Mouse (Mus musculus) thymus, adult 2 months (tissue): ENCODE measurements around the gene Lrba. TPM values are rescaled to one million over a fixed set of nuclear protein-coding genes. Genes with fewer than 3 reads are reported as not detected.

Experiments
- DNase-seq: peaks from one replicate; pipeline ENCODE4 v3.0.0; 2021
- H3K27ac ChIP-seq: fragments of 200-500 bp; 2 replicates; pipeline ENCODE4 v1.5.1; 2012; ENCODE audit warnings: low read length, control low read depth; ENCODE audit not compliant: control insufficient read depth, insufficient read depth
- H3K27me3 ChIP-seq: fragments of 200-500 bp; 2 replicates; pipeline ENCODE4 v1.6.1; 2012; ENCODE audit warnings: mild to moderate bottlenecking, low read length, moderate library complexity, mixed read lengths; ENCODE audit not compliant: control insufficient read depth, insufficient read depth
- H3K36me3 ChIP-seq: fragments of 200-500 bp; 2 replicates; pipeline ENCODE4 v1.6.1; 2012; ENCODE audit warnings: mild to moderate bottlenecking, low read length, moderate library complexity; ENCODE audit not compliant: control insufficient read depth, insufficient read depth
- H3K4me1 ChIP-seq: fragments of 200-500 bp; replicated peaks from 2 replicates; pipeline ENCODE4 v1.6.1; 2012; ENCODE audit warnings: low read length; ENCODE audit not compliant: control insufficient read depth, insufficient read depth
- H3K4me3 ChIP-seq: fragments of 200-500 bp; 2 replicates; pipeline ENCODE4 v1.5.1; 2012; ENCODE audit warnings: mild to moderate bottlenecking, low read length, control low read depth, moderate library complexity; ENCODE audit not compliant: control insufficient read depth, insufficient read depth
- CTCF ChIP-seq: fragments of 200-500 bp; IDR thresholded peaks from 2 replicates; pipeline ENCODE4 v1.5.1; 2012; ENCODE audit warnings: mild to moderate bottlenecking, control low read depth, low read length, moderate library complexity, borderline replicate concordance; ENCODE audit not compliant: control insufficient read depth, poor library complexity, insufficient read depth; ENCODE audit errors: extremely low read depth
- POLR2A ChIP-seq: fragments of 200-500 bp; IDR thresholded peaks from 2 replicates; pipeline ENCODE4 v1.6.1; 2012; ENCODE audit warnings: mild to moderate bottlenecking, low read length, control low read depth, moderate library complexity; ENCODE audit not compliant: control insufficient read depth, poor library complexity, insufficient read depth; ENCODE audit errors: extremely low read depth
- WGBS: fragments of 180-500 bp; shearing (Covaris S2); methylation state at CpG from one replicate; pipeline ENCODE4 v1.1.7; 2018; 5-methylcytosine and 5-hydroxymethylcytosine counted together
- polyA plus RNA-seq: library from polyadenylated mRNA; depleted of rRNA; stranded (reverse); fragments of >200 nt; gene quantifications from 2 replicates; pipeline ENCODE4 v1.2.3, GENCODE M21; 2012

The Lrba gene
- polyA plus RNA-seq, 1 experiment: 14.5 TPM

DNA sequence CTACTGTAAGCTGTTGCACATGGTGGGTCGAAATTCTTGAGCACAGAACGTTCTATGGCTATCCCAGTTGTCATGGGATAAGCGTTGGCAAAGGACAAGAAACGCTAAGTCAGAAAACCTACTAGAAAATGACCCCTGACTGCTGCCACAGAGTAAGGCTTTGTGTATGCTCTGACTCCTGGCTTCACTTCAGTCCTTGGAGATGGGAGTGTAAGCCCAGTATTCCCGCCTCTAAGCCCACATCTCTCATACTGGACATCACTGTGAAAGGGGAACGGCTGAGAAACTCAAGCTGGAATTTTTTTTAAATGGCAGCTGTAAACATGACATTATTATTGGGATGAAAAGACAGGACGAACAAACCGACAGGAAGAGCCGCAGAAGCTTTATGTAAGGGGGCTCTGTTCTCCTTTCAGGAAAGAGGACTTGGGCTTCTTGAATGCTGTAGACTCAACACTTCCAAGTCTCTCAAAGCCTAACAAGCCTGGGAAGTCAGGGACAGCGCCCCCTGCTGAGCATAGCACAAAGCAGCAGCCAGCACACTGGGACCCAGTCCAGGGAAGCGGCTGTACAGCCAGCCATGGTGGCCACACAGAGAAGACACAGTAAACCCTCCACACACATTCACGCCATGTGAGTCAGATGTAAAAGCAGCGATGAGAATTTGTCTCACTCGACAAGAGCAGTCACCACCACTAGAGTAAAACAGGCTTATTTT lies 583.4 kb downstream of the Lrba start:
- WGBS: 91% methylated on average over 14 of the region's 14 CpGs
- peak; percentile 29 for DNase-seq

DNA sequence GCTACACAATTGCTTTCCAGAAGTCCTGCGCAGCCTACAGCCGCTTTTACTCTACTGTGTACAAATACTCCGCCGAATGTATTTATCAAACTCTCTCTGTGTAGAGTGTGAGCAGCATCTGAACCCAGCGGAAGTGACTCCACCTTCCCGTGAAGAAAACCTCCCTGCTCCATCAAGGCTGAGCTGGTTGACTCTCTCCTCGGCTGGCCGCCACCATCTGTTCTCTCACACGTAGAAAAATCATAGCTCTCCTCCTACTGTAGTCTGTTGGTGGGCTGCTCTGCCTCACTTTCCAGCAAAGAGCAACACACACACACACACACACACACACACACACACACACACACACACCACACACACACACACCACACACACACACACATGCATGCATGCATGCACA lies 584.7 kb downstream of the Lrba start:
- no peak overlapping the region for H3K4me3 ChIP-seq
- no peak for DNase-seq
- H3K36me3 ChIP-seq: no peaks in the 10 kb centered on the region
- H3K27me3 ChIP-seq: no peaks in the 10 kb centered on the region
- no peak for TF ChIP-seq CTCF
- no peak for TF ChIP-seq POLR2A
- WGBS: 95% methylated on average over 9 of the region's 9 CpGs
- no peak overlapping the region for H3K27ac ChIP-seq
- H3K4me1 ChIP-seq: no peaks in the 10 kb centered on the region

More for the DNA sequence above, 583.4 kb downstream of the Lrba start:
- Histone ChIP-seq H3K4me1 (no peaks in the 10 kb centered on the region), H3K27me3 (no peaks in the 10 kb centered on the region), H3K27ac (no peak overlapping the region), H3K36me3 (no peaks in the 10 kb centered on the region), H3K4me3 (no peak overlapping the region)
- no peak for TF ChIP-seq POLR2A
- TF ChIP-seq CTCF: peak; percentile 60; the same call in 1 of the 2 replicates

DNA sequence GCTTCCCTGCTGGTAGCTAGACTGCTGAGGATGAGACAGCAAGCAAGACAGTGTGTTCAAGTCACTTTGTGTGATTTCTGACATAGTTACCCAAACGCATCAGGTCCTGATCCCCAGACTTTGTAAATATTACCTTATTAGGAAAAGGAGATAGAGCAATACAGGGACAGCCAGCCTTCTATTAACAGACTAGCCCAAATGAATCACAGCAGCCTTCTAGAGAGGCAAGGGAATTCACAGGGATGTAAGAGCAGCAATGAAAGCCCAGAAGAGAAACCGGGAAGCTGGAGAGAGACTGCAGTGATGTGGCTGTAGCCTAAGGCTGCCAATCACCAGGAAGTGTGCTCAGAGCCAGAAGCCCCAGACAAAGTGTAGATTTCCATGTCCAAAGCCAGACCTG lies 585.2 kb downstream of the Lrba start:
- 95% methylated on average over 2 of the region's 2 CpGs for WGBS
- TF ChIP-seq CTCF (no peak), POLR2A (no peak)
- Histone ChIP-seq H3K27me3 (no peaks in the 10 kb centered on the region), H3K4me1 (no peaks in the 10 kb centered on the region), H3K4me3 (no peak overlapping the region), H3K36me3 (no peaks in the 10 kb centered on the region), H3K27ac (no peak overlapping the region)
- no peak for DNase-seq

DNA sequence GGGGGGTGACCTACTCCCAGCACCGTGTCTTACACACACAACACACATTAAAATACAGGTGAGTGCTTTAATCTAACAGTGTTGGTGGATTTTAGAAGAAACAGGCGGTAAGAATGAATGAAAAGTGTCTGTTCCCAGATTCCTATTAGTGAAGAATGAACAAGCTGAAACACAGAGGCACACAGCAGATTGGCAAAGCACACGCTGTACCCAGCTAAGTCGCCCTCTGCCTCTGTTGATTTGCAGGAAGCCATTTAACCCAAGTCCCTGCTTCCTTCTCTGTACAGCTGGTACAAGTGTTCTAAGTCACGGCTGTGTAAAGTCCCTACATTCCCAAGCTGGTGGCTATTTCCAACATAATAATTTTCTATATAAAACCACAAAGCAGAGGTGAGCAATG lies 586.4 kb downstream of the Lrba start:
- H3K36me3 ChIP-seq: no peaks in the 10 kb centered on the region
- WGBS: 95% methylated on average over 5 of the region's 5 CpGs
- no peak overlapping the region for H3K27ac ChIP-seq
- DNase-seq: no peak
- TF ChIP-seq CTCF: no peak
- TF ChIP-seq POLR2A: no peak
- H3K4me1 ChIP-seq: no peaks in the 10 kb centered on the region
- no peaks in the 10 kb centered on the region for H3K27me3 ChIP-seq
- no peak overlapping the region for H3K4me3 ChIP-seq

DNA sequence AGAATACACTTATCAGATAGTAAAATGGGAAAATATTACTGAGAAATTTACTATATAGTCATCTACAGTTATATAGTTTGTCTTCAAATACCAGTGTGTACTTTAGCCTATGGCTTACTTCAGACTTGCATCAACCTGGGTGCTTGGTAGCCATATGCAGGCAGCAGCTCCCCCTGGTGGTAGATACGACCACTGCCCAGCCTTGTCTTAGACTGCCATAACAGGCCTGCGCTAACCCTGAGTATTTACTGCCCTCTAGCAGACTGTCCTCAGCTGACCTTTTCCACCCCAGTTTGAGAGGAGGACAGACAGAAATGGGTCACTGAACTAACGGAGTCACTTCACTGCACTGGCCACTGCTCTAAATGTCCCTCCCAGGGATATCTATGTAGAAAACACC lies 588.2 kb downstream of the Lrba start:
- Histone ChIP-seq H3K36me3 (no peaks in the 10 kb centered on the region), H3K27me3 (no peaks in the 10 kb centered on the region), H3K27ac (no peak overlapping the region), H3K4me3 (no peak overlapping the region), H3K4me1 (no peaks in the 10 kb centered on the region)
- DNase-seq: peak; percentile 83
- no peak for TF ChIP-seq POLR2A
- TF ChIP-seq CTCF: peak; percentile 81; the same call in 1 of the 2 replicates
- 48% methylated on average over 3 of the region's 3 CpGs for WGBS

DNA sequence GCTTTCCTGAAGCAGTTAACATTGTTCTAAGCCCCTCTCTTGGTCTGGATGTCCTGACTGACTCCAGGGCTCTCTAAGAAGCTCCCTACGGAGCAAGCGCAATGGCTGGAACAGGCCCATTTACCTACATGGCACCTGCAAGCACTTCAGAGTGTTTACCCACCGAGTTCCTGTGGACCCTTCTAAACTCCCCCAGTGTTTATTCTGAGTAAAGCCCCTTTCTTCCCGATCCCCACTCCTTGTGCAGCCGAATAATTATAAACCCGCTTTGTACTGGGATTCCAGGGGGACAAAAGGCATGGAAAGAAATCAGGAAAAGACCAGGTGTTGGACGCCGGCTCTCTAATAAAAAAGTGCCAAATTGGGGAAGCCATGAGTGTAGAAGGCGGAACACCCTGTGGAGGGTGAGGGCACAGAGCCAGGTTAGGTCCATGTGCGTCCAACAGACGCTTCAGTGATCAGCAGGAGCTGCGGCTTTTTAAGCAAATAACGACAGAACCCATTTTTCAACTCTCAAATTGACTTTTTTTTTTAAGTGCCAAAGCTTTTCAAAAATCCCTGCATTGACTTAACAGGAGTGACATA lies 593.6 kb downstream of the Lrba start:
- Histone ChIP-seq H3K27ac (no peak overlapping the region), H3K4me3 (no peak overlapping the region), H3K4me1 (no peaks in the 10 kb centered on the region), H3K27me3 (no peaks in the 10 kb centered on the region), H3K36me3 (no peaks in the 10 kb centered on the region)
- no peak for DNase-seq
- WGBS: 95% methylated on average over 13 of the region's 13 CpGs
- TF ChIP-seq POLR2A: no peak
- TF ChIP-seq CTCF: no peak

DNA sequence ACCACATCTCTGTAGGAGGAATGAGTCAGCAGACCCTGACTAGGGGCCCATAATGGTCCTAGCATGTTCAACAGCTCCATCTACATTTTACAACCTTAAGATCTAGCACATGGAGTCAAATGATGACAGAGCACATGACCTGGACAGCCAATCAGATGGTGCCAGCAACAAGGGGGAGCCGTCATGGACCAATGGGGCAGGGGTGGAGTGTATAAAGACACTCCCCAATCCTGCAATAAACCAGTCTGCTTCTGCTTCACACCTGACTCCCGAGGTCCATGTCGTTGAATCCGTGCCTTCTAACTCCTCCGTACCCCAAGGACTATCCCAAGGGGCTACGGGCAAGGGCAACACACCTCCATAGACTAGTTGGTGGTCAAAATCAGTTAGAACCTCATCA lies 594.9 kb downstream of the Lrba start:
- Histone ChIP-seq H3K4me3 (no peak overlapping the region), H3K4me1 (no peaks in the 10 kb centered on the region), H3K27ac (no peak overlapping the region), H3K36me3 (no peaks in the 10 kb centered on the region), H3K27me3 (no peaks in the 10 kb centered on the region)
- TF ChIP-seq POLR2A (no peak), CTCF (no peak)
- WGBS: over 99% methylated on average over 6 of the region's 6 CpGs
- DNase-seq: no peak
